Mouse (Mus musculus) forebrain, embryonic 12.5 days (tissue): ENCODE data around the gene Atf7. TPM values are rescaled to one million over a fixed set of nuclear protein-coding genes. Genes with fewer than 3 reads are reported as not detected.

Experiments
- ATAC-seq: fragments of 200-750 bp; cut with Nextera tagmentation; 2 replicates; pipeline ENCODE4 v1.8.0; 2017; ENCODE audit warnings: moderate TSS enrichment; ENCODE audit not compliant: low FRiP score
- H3K27ac ChIP-seq: fragments of 300-500 bp; sonication (generic); 2 replicates; pipeline ENCODE4 v1.5.1; 2016; ENCODE audit warnings: mild to moderate bottlenecking
- H3K27me3 ChIP-seq: fragments of 300-500 bp; sonication (generic); 2 replicates; pipeline ENCODE4 v1.6.1; 2016; ENCODE audit warnings: mild to moderate bottlenecking
- H3K36me3 ChIP-seq: fragments of 300-500 bp; sonication (generic); replicated peaks from 2 replicates; pipeline ENCODE4 v1.6.1; 2016; ENCODE audit warnings: mild to moderate bottlenecking
- H3K4me1 ChIP-seq: fragments of 300-500 bp; sonication (generic); 2 replicates; pipeline ENCODE4 v1.6.1; 2016
- H3K4me2 ChIP-seq: fragments of 300-500 bp; sonication (generic); 2 replicates; pipeline ENCODE4 v1.6.1; 2016; ENCODE audit warnings: mild to moderate bottlenecking, moderate library complexity
- H3K4me3 ChIP-seq: fragments of 300-500 bp; sonication (generic); replicated peaks from 2 replicates; pipeline ENCODE4 v1.5.1; 2016; ENCODE audit warnings: mild to moderate bottlenecking
- H3K9ac ChIP-seq: fragments of 300-500 bp; sonication (generic); 2 replicates; pipeline ENCODE4 v1.6.1; 2016; ENCODE audit warnings: mild to moderate bottlenecking
- H3K9me3 ChIP-seq: fragments of 300-500 bp; sonication (generic); 2 replicates; pipeline ENCODE4 v1.6.1; 2016
- WGBS: fragments of 180-500 bp; shearing (Covaris S2); methylation state at CpG from one replicate; pipeline ENCODE4 v1.1.7; 2016; 5-methylcytosine and 5-hydroxymethylcytosine counted together
- polyA plus RNA-seq: library from polyadenylated mRNA; unstranded; fragments of >200 nt; fragmentation: Nextera tagmentation; extraction: Ambion mirVana; gene quantifications from 2 replicates; pipeline ENCODE4 v1.2.1, GENCODE M21; 2016

Gene Atf7
- polyA plus RNA-seq, 1 experiment from 2014 or later: 21.6 TPM

- Histone ChIP-seq H3K9ac (no peak overlapping the region), H3K4me2 (no peak overlapping the region), H3K27me3 (no peaks in the 10 kb centered on the region), H3K9me3 (no peaks in the 10 kb centered on the region), H3K4me3 (no peak overlapping the region), H3K4me1 (peaks cover 37% of the 10 kb centered on the region), H3K36me3 (peaks cover 44% of the 10 kb centered on the region), H3K27ac (no peak overlapping the region)
- no peak for ATAC-seq
Observed at GRCm38 (mm10) chr15:102507561-102507960, 117.7 kb downstream of the Atf7 start.

- Histone ChIP-seq H3K27ac (no peak overlapping the region), H3K27me3 (no peaks in the 10 kb centered on the region), H3K4me2 (no peak overlapping the region), H3K9ac (no peak overlapping the region), H3K4me1 (peaks cover 30% of the 10 kb centered on the region), H3K36me3 (peaks cover 51% of the 10 kb centered on the region), H3K9me3 (no peaks in the 10 kb centered on the region), H3K4me3 (no peak overlapping the region)
- no peak for ATAC-seq
- WGBS: 96% methylated on average over 1 of the region's 1 CpGs
Observed at GRCm38 (mm10) chr15:102506864-102507263, 118.4 kb downstream of the Atf7 start.

DNA sequence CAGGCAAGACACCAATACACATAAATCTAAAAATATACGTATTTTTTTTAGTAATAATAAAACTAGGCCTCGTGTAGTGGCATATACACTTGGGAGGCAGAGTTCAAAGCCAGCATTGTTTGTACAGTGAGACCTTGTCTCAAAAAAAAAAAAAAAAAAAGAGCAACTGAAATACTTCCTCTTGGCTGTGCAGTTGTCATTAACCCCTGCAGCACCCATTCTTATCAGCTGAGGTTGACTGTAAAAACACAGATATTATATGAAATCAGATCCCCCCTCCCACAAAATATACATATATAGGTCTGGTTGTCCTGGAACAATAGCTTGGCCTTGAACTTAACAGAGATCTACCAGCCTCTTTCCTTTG is 118.8 kb downstream of the Atf7 start:
- no peaks in the 10 kb centered on the region for H3K9me3 ChIP-seq
- no peak overlapping the region for H3K9ac ChIP-seq
- no peak overlapping the region for H3K27ac ChIP-seq
- no peak overlapping the region for H3K4me2 ChIP-seq
- WGBS: 79% methylated on average over 2 of the region's 2 CpGs
- no peak overlapping the region for H3K4me3 ChIP-seq
- peaks cover 26% of the 10 kb centered on the region for H3K4me1 ChIP-seq
- ATAC-seq: no peak
- peaks cover 55% of the 10 kb centered on the region for H3K36me3 ChIP-seq
- no peaks in the 10 kb centered on the region for H3K27me3 ChIP-seq

- Histone ChIP-seq H3K27ac (no peak overlapping the region), H3K4me2 (no peak overlapping the region), H3K9ac (no peak overlapping the region), H3K27me3 (no peaks in the 10 kb centered on the region), H3K36me3 (peaks cover 61% of the 10 kb centered on the region), H3K4me1 (peaks cover 21% of the 10 kb centered on the region), H3K4me3 (no peak overlapping the region), H3K9me3 (no peaks in the 10 kb centered on the region)
- 94% methylated on average over 9 of the region's 9 CpGs for WGBS
- ATAC-seq: no peak
Observed at GRCm38 (mm10) chr15:102505770-102506463, 119.3 kb downstream of the Atf7 start.

GRCm38 (mm10) chr15:102505073-102505769 is 120.0 kb downstream of the Atf7 start:
- peaks cover 68% of the 10 kb centered on the region for H3K36me3 ChIP-seq
- H3K4me1 ChIP-seq: peaks cover 15% of the 10 kb centered on the region
- ATAC-seq: no peak
- WGBS: 86% methylated on average over 12 of the region's 12 CpGs
- H3K9ac ChIP-seq: no peak overlapping the region
- 0 out of 2 replicates have a peak overlapping the region, but pooled peaks have one; percentile 13 for H3K27ac ChIP-seq
- H3K27me3 ChIP-seq: no peaks in the 10 kb centered on the region
- no peaks in the 10 kb centered on the region for H3K9me3 ChIP-seq
- H3K4me2 ChIP-seq: no peak overlapping the region; the same call in 1 of the 2 replicates
- no peak overlapping the region for H3K4me3 ChIP-seq

DNA sequence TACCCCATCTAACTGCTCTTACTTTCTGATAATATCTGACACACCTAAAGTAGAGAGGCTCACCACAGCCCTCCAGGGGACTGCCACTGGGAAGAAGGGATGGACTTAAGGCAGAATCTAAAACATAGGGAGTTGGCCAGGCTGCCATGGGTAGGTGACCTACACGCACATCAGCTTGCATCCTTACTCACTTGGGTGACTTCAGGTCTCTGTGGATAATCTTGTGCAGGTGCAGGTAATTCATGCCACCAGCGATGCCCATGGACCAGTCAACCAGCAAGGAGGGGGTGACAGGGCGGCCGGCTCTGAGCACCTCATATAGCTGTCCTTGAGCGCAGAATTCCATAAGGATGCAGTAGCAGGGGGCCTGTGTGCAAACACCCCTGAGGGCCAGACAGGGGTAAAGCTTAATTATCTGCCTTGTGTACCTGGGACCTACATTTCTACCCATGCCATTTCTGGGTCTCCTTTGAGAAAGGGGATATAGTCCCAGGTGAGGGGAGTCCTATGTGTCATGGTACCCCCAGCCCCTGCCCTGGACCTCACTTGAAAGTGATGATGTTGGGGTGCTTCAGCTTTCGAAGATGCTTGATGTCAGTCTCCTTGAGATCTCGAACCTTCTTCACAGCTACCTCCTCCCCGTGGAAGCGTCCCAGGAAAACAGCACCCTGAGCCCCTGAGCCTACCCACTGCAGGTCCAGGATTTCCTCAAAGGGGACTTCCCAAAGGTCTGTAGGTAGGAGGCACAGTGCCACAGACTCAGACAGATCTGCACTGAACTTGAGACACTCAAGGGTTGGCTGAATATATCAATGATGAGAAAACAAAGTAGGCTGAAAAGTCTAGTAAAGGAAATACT is 121.1 kb downstream of the Atf7 start:
- Histone ChIP-seq H3K9me3 (no peaks in the 10 kb centered on the region), H3K4me2 (no peak overlapping the region), H3K36me3 (peaks cover 78% of the 10 kb centered on the region), H3K27ac (no peak overlapping the region), H3K27me3 (no peaks in the 10 kb centered on the region), H3K4me1 (peaks cover 5% of the 10 kb centered on the region; the same call in 1 of the 2 replicates), H3K9ac (no peak overlapping the region), H3K4me3 (no peak overlapping the region)
- WGBS: 90% methylated on average over 9 of the region's 9 CpGs
- no peak for ATAC-seq

GRCm38 (mm10) chr15:102503447-102503846 is 121.8 kb downstream of the Atf7 start, which contains the start of gene Gm10337:
Gene Gm10337 (plus strand): TSS chr15:102503722.
- Histone ChIP-seq H3K4me3 (no peak within 1 kb of the TSS), H3K4me1 (peaks cover 2% of the 10 kb centered on the region; the same call in 1 of the 2 replicates), H3K27me3 (no peaks in the 10 kb centered on the region), H3K36me3 (peaks cover 81% of the 10 kb centered on the region), H3K27ac (no peak within 1 kb of the TSS), H3K9me3 (no peaks in the 10 kb centered on the region), H3K9ac (no peak within 1 kb of the TSS), H3K4me2 (no peak within 1 kb of the TSS)
- WGBS: 94% methylated on average over 1 of the region's 1 CpGs
- ATAC-seq: no peak

- Histone ChIP-seq H3K4me1 (no peaks in the 10 kb centered on the region), H3K27me3 (no peaks in the 10 kb centered on the region), H3K4me2 (no peak overlapping the region), H3K9ac (no peak overlapping the region), H3K9me3 (no peaks in the 10 kb centered on the region), H3K27ac (no peak overlapping the region), H3K4me3 (no peak overlapping the region), H3K36me3 (peaks cover 83% of the 10 kb centered on the region)
- 79% methylated on average over 9 of the region's 9 CpGs for WGBS
- ATAC-seq: no peak
Observed at GRCm38 (mm10) chr15:102502254-102502840, 122.9 kb downstream of the Atf7 start.

- Histone ChIP-seq H3K9ac (no peak overlapping the region), H3K27me3 (no peaks in the 10 kb centered on the region), H3K36me3 (peaks cover 90% of the 10 kb centered on the region), H3K4me2 (no peak overlapping the region), H3K4me3 (no peak overlapping the region), H3K27ac (no peak overlapping the region), H3K4me1 (no peaks in the 10 kb centered on the region), H3K9me3 (no peaks in the 10 kb centered on the region)
- 90% methylated on average over 19 of the region's 19 CpGs for WGBS
- no peak for ATAC-seq
Observed at GRCm38 (mm10) chr15:102501084-102501814, 124.0 kb downstream of the Atf7 start.

GRCm38 (mm10) chr15:102500479-102500878 is 124.8 kb downstream of the Atf7 start:
- Histone ChIP-seq H3K9ac (no peak overlapping the region), H3K4me3 (no peak overlapping the region), H3K4me1 (no peaks in the 10 kb centered on the region), H3K27me3 (no peaks in the 10 kb centered on the region), H3K36me3 (peaks cover 94% of the 10 kb centered on the region), H3K27ac (no peak overlapping the region), H3K9me3 (no peaks in the 10 kb centered on the region), H3K4me2 (no peak overlapping the region)
- 0 out of 2 replicates have a peak, but pooled peaks have one; percentile 10 for ATAC-seq
- WGBS: 95% methylated on average over 5 of the region's 5 CpGs

- Histone ChIP-seq H3K27ac (no peak overlapping the region), H3K4me2 (no peak overlapping the region), H3K27me3 (no peaks in the 10 kb centered on the region), H3K4me1 (no peaks in the 10 kb centered on the region), H3K4me3 (no peak overlapping the region), H3K9ac (no peak overlapping the region), H3K36me3 (peaks cover 94% of the 10 kb centered on the region), H3K9me3 (no peaks in the 10 kb centered on the region)
- 91% methylated on average over 6 of the region's 6 CpGs for WGBS
- ATAC-seq: no peak
Observed at GRCm38 (mm10) chr15:102499851-102500250, 125.4 kb downstream of the Atf7 start.
